Mouse (Mus musculus) forebrain, embryonic 13.5 days (tissue): Measurements from ENCODE around the gene Mrpl19. TPM values are rescaled to one million over a fixed set of nuclear protein-coding genes. Genes with fewer than 3 reads are reported as not detected.

Experiments
- ATAC-seq: fragments of 200-750 bp; cut with Nextera tagmentation; 2 replicates; pipeline ENCODE4 v1.8.0; 2017
- H3K27ac ChIP-seq: fragments of 300-500 bp; sonication (generic); 2 replicates; pipeline ENCODE4 v1.5.1; 2015; ENCODE audit warnings: inconsistent platforms, mild to moderate bottlenecking, moderate library complexity
- H3K27me3 ChIP-seq: fragments of 300-500 bp; sonication (generic); 2 replicates; pipeline ENCODE4 v1.6.1; 2015; ENCODE audit warnings: mild to moderate bottlenecking, inconsistent platforms
- H3K36me3 ChIP-seq: fragments of 300-500 bp; sonication (generic); 2 replicates; pipeline ENCODE4 v1.6.1; 2015; ENCODE audit warnings: mild to moderate bottlenecking, inconsistent platforms; ENCODE audit not compliant: poor library complexity, severe bottlenecking
- H3K4me1 ChIP-seq: fragments of 300-500 bp; sonication (generic); 2 replicates; pipeline ENCODE4 v1.6.1; 2015; ENCODE audit warnings: inconsistent platforms
- H3K4me2 ChIP-seq: fragments of 300-500 bp; sonication (generic); 2 replicates; pipeline ENCODE4 v1.6.1; 2015; ENCODE audit warnings: inconsistent platforms, mild to moderate bottlenecking, moderate library complexity
- H3K4me3 ChIP-seq: fragments of 300-500 bp; sonication (generic); 2 replicates; pipeline ENCODE4 v1.5.1; 2015; ENCODE audit warnings: mild to moderate bottlenecking, inconsistent platforms
- H3K9ac ChIP-seq: fragments of 300-500 bp; sonication (generic); 2 replicates; pipeline ENCODE4 v1.6.1; 2015; ENCODE audit warnings: mild to moderate bottlenecking, inconsistent platforms
- H3K9me3 ChIP-seq: fragments of 300-500 bp; sonication (generic); replicated peaks from 2 replicates; pipeline ENCODE4 v1.6.1; 2016; ENCODE audit warnings: inconsistent platforms
- WGBS: fragments of 180-500 bp; shearing (Covaris S2); methylation state at CpG from one replicate; pipeline ENCODE4 v1.1.7; 2015; 5-methylcytosine and 5-hydroxymethylcytosine counted together
- polyA plus RNA-seq: library from polyadenylated mRNA; unstranded; fragments of >200 nt; fragmentation: Nextera tagmentation; extraction: Ambion mirVana; gene quantifications from 2 replicates; pipeline ENCODE4 v1.2.1, GENCODE M21; 2015

Mrpl19 gene
- polyA plus RNA-seq, 1 experiment from 2014 or later, result 50.1 TPM

GRCm38 (mm10) chr6:81923523-81924142 is 42.1 kb downstream of the Mrpl19 start, which contains the start of gene Gcfc2:
Gcfc2 (plus strand) TSS chr6:81923669.
- Histone ChIP-seq H3K9me3 (no peaks in the 10 kb centered on the region), H3K9ac (peak within 1 kb of the TSS; percentile 94), H3K4me2 (peak within 1 kb of the TSS; percentile 74), H3K4me3 (peak within 1 kb of the TSS; percentile 87), H3K27me3 (no peaks in the 10 kb centered on the region), H3K4me1 (peaks cover 16% of the 10 kb centered on the region), H3K27ac (peak within 1 kb of the TSS; percentile 52; the same call in 1 of the 2 replicates), H3K36me3 (peaks cover 29% of the 10 kb centered on the region)
- ATAC-seq, result peak; percentile 97
- under 1% methylated on average over 56 of the region's 56 CpGs for WGBS

DNA sequence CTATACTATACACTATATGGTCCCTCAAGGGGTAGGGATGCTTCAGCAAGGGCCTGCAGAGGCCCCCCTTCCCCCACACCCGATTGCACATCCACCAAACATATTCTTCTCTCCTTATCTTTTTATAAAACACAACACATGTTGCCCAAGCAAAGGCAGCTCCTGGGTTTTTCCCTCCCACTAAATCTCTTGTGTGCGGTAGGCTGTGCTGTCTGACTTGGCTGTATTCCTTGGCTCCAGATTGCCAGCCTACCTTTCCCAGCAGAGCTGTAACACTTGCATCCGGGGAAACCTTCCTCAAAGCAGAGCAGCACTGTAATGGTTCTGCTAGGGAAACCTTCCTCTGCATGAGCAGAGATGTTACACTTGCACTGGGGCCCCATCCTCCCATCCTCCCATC is 53.6 kb downstream of the Mrpl19 start:
- ATAC-seq, result 0 out of 2 replicates have a peak, but pooled peaks have one; percentile 16
- H3K9ac ChIP-seq, result no peak overlapping the region
- H3K27me3 ChIP-seq, result no peaks in the 10 kb centered on the region
- H3K4me1 ChIP-seq, result no peaks in the 10 kb centered on the region
- no peak overlapping the region for H3K27ac ChIP-seq
- no peaks in the 10 kb centered on the region for H3K36me3 ChIP-seq
- 79% methylated on average over 3 of the region's 3 CpGs for WGBS
- no peak overlapping the region for H3K4me3 ChIP-seq
- H3K9me3 ChIP-seq, result no peaks in the 10 kb centered on the region
- no peak overlapping the region for H3K4me2 ChIP-seq

DNA sequence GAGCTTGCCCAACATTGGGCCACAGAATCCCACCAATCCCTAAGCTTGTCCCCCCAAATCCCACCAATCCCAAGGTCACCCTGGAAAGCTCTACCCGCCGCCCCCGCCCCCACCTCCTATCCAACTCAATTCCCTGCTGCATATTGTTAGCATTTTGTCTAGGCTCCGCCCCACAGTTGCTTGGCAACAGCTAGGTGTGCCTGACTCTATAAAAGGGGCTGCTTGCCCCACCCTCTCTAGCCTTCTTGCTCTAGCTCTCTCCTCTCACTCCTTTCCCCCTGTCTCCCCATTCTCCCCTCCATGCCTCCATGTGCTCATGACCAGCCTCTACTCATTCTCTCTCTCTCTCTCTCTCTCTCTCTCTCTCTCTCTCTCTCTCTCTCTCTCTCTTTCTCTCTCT is 54.0 kb downstream of the Mrpl19 start:
- Histone ChIP-seq H3K9ac (no peak overlapping the region), H3K27me3 (no peaks in the 10 kb centered on the region), H3K27ac (no peak overlapping the region), H3K4me3 (no peak overlapping the region), H3K9me3 (no peaks in the 10 kb centered on the region), H3K4me1 (no peaks in the 10 kb centered on the region), H3K36me3 (no peaks in the 10 kb centered on the region), H3K4me2 (no peak overlapping the region)
- WGBS, result 73% methylated on average over 4 of the region's 4 CpGs
- 0 out of 2 replicates have a peak, but pooled peaks have one; percentile 21 for ATAC-seq

GRCm38 (mm10) chr6:81911244-81911643 is 54.5 kb downstream of the Mrpl19 start:
- Histone ChIP-seq H3K9ac (no peak overlapping the region), H3K4me1 (no peaks in the 10 kb centered on the region), H3K27me3 (no peaks in the 10 kb centered on the region), H3K4me3 (no peak overlapping the region), H3K4me2 (no peak overlapping the region), H3K9me3 (no peaks in the 10 kb centered on the region), H3K36me3 (no peaks in the 10 kb centered on the region), H3K27ac (no peak overlapping the region)
- 85% methylated on average over 5 of the region's 5 CpGs for WGBS
- ATAC-seq, result no peak

GRCm38 (mm10) chr6:81910302-81910855 is 55.4 kb downstream of the Mrpl19 start:
- Histone ChIP-seq H3K9ac (no peak overlapping the region), H3K27me3 (no peaks in the 10 kb centered on the region), H3K9me3 (no peaks in the 10 kb centered on the region), H3K27ac (no peak overlapping the region), H3K4me1 (no peaks in the 10 kb centered on the region), H3K36me3 (no peaks in the 10 kb centered on the region), H3K4me3 (no peak overlapping the region), H3K4me2 (no peak overlapping the region)
- ATAC-seq, result no peak
- 89% methylated on average over 25 of the region's 25 CpGs for WGBS

Other genes starting within 250 kb of the Mrpl19 start
- gene Gcfc2, start 42.3 kb downstream of the Mrpl19 start, polyA plus RNA-seq, result 9.6 and 12.3 TPM in 2 replicates
- 1.2 and 1.9 TPM in 2 replicates for gene Eva1a, start 75.1 kb upstream of the Mrpl19 start, polyA plus RNA-seq